Mouse (Mus musculus) intestine, postnatal 0 days (tissue): Measurements from ENCODE around the gene Spryd3. TPM values are rescaled to one million over a fixed set of nuclear protein-coding genes. Genes with fewer than 3 reads are reported as not detected.
A peak's percentile ranks its signal among the peaks of the same experiment; 100 is the strongest.

ENCODE experiments used
- ATAC-seq: fragments of 200-750 bp; cut with Nextera tagmentation; 2 replicates; pipeline ENCODE4 v1.8.0; 2017; ENCODE audit warnings: mild to moderate bottlenecking, moderate TSS enrichment, moderate library complexity
- H3K27ac ChIP-seq: fragments of 300-500 bp; sonication (generic); 2 replicates; pipeline ENCODE4 v1.5.1; 2014; ENCODE audit warnings: mild to moderate bottlenecking, low read depth, low read length, moderate library complexity
- H3K27me3 ChIP-seq: fragments of 300-500 bp; sonication (generic); replicated peaks from 2 replicates; pipeline ENCODE4 v1.6.1; 2014; ENCODE audit warnings: low read length, mixed read lengths; ENCODE audit not compliant: control insufficient read depth, insufficient read depth
- H3K36me3 ChIP-seq: fragments of 300-500 bp; sonication (generic); 2 replicates; pipeline ENCODE4 v1.6.1; 2014; ENCODE audit warnings: mild to moderate bottlenecking, moderate library complexity; ENCODE audit not compliant: control insufficient read depth, insufficient read depth
- H3K4me1 ChIP-seq: fragments of 300-500 bp; sonication (generic); replicated peaks from 2 replicates; pipeline ENCODE4 v1.6.1; 2014; ENCODE audit warnings: antibody characterized with exemption, low read length, mixed read lengths; ENCODE audit not compliant: control insufficient read depth, insufficient read depth
- H3K4me2 ChIP-seq: fragments of 300-500 bp; sonication (generic); replicated peaks from 2 replicates; pipeline ENCODE4 v1.6.1; 2014; ENCODE audit warnings: low read depth, mild to moderate bottlenecking, moderate library complexity
- H3K4me3 ChIP-seq: fragments of 300-500 bp; sonication (generic); 2 replicates; pipeline ENCODE4 v1.5.1; 2014; ENCODE audit warnings: low read depth, low read length
- H3K9ac ChIP-seq: fragments of 300-500 bp; sonication (generic); 2 replicates; pipeline ENCODE4 v1.6.1; 2014; ENCODE audit warnings: mild to moderate bottlenecking, low read depth, low read length
- H3K9me3 ChIP-seq: fragments of 300-500 bp; sonication (generic); 2 replicates; pipeline ENCODE4 v1.6.1; 2016; ENCODE audit warnings: mixed run types; ENCODE audit not compliant: control insufficient read depth
- CTCF ChIP-seq: sonication (generic); IDR thresholded peaks from 2 replicates; pipeline ENCODE4 v1.5.1; 2016; ENCODE audit warnings: low read depth, mild to moderate bottlenecking, control low read depth, antibody characterized with exemption, moderate library complexity
- WGBS: fragments of 180-500 bp; shearing (Covaris S2); extraction: QIAGEN DNeasy Blood & Tissue Kit; methylation state at CpG from one replicate; pipeline ENCODE4 v1.1.7; 2014; 5-methylcytosine and 5-hydroxymethylcytosine counted together
- polyA plus RNA-seq: library from polyadenylated mRNA; unstranded; fragments of >200 nt; fragmentation: Nextera tagmentation; extraction: Ambion mirVana; gene quantifications from 2 replicates; pipeline ENCODE4 v1.2.1, GENCODE M21; 2015

The Spryd3 gene
- polyA plus RNA-seq, 1 experiment from 2014 or later: 26.3 TPM

GRCm38 (mm10) chr15:102072963-102073558 lies 63.0 kb downstream of the Spryd3 start:
- peak; percentile 1; the same call in 1 of the 2 replicates for ATAC-seq
- Histone ChIP-seq H3K27ac (peak overlapping the region; percentile 61; the same call in 1 of the 2 replicates), H3K27me3 (no peaks in the 10 kb centered on the region), H3K36me3 (no peaks in the 10 kb centered on the region), H3K9me3 (no peaks in the 10 kb centered on the region), H3K9ac (no peak overlapping the region), H3K4me2 (peak overlapping the region; percentile 55), H3K4me3 (peak overlapping the region; percentile 79; the same call in 1 of the 2 replicates), H3K4me1 (no peaks in the 10 kb centered on the region)
- 9% methylated on average over 6 of the region's 6 CpGs for WGBS
- no peak for TF ChIP-seq CTCF

DNA sequence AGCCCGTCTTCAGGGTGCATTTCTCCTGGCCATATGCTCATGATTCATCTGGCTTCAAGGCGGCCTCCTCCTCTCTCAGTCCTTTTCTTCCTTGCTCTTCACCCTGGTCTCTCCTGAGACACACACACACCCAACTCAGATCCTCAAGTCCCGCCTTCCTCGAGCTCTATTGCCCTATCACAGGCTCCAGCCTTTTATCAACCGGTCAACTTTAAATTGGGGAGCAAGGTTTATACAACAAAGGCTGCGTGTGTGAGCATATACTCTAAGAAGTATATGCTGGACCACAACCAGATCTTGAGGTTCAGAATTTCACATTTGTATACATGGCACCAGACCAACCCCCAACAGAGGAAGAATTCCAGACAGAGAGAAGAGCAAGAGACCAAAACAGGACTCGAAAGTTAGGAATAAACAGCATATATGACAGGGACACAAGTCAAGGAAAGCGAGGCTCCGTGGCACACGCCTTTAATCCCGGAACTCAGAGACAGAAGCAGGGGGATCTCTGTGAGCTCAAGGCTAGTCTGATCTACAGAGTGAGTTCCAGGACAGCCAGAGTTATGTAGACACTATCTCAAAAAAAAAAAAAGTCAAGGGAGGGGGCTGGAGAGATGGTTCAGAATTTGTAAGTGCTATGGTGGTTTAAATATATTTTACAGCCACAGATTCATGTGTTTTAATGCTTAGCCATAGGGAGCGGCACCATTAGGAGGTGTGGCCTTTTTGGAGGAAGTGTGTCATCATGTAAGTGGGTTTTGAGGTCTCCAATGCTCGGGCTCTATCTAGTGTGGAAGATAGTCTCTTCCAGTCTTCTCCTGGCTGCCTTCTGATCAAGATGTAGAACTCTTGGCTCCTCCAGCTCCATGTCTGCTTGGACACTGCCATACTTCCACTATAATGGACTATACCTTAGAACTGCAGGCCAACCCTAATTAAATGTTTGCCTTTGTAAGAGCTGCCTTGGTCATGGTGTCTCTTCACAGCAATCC lies 65.3 kb downstream of the Spryd3 start:
- no peak for TF ChIP-seq CTCF
- Histone ChIP-seq H3K27me3 (no peaks in the 10 kb centered on the region), H3K4me3 (no peak overlapping the region), H3K9ac (no peak overlapping the region), H3K4me2 (no peak overlapping the region), H3K36me3 (no peaks in the 10 kb centered on the region), H3K9me3 (no peaks in the 10 kb centered on the region), H3K27ac (no peak overlapping the region), H3K4me1 (no peaks in the 10 kb centered on the region)
- ATAC-seq: no peak
- 58% methylated on average over 13 of the region's 13 CpGs for WGBS

Other genes with a start within 250 kb of the Spryd3 start
- gene Krt76, start 243.3 kb downstream of the Spryd3 start, polyA plus RNA-seq: not detected in 2 replicates
- 0.17 TPM in 1 of 2 replicates, not detected in the other for gene Krt4, start 211.5 kb downstream of the Spryd3 start, polyA plus RNA-seq
- gene Krt79, start 195.9 kb downstream of the Spryd3 start, polyA plus RNA-seq: 0.21 and 0.27 TPM in 2 replicates
- 0.03 and 0.07 TPM in 2 replicates for gene Krt78, start 181.9 kb downstream of the Spryd3 start, polyA plus RNA-seq
- gene Krt8, start 131.8 kb downstream of the Spryd3 start, polyA plus RNA-seq: 940 and 1,037 TPM in 2 replicates
- 364 and 368 TPM in 2 replicates for gene Krt18, start 108.1 kb downstream of the Spryd3 start, polyA plus RNA-seq
- 47.8 and 53.0 TPM in 2 replicates for gene Eif4b, start 62.5 kb downstream of the Spryd3 start, polyA plus RNA-seq
- 11.7 and 15.0 TPM in 2 replicates for gene Tns2, start 35.8 kb downstream of the Spryd3 start, polyA plus RNA-seq
- 27.8 and 29.1 TPM in 2 replicates for gene Igfbp6, start 8.1 kb upstream of the Spryd3 start, polyA plus RNA-seq
- 52.7 and 56.7 TPM in 2 replicates for gene Soat2, start 14.3 kb upstream of the Spryd3 start, polyA plus RNA-seq
- 14.1 and 16.0 TPM in 2 replicates for gene Zfp740, start 67.0 kb upstream of the Spryd3 start, polyA plus RNA-seq
- 22.8 and 26.8 TPM in 2 replicates for gene Csad, start 68.5 kb upstream of the Spryd3 start, polyA plus RNA-seq
- gene Itgb7, start 95.7 kb upstream of the Spryd3 start, polyA plus RNA-seq: 2.6 and 2.9 TPM in 2 replicates
- gene Rarg, start 121.3 kb upstream of the Spryd3 start, polyA plus RNA-seq: 5.9 and 7.3 TPM in 2 replicates
- 0.07 TPM in 1 of 2 replicates, not detected in the other for gene Gm9918, start 134.3 kb upstream of the Spryd3 start, polyA plus RNA-seq
- gene Mfsd5, start 143.2 kb upstream of the Spryd3 start, polyA plus RNA-seq: 80.4 and 81.1 TPM in 2 replicates
- gene Espl1, start 160.0 kb upstream of the Spryd3 start, polyA plus RNA-seq: 4.7 and 5.4 TPM in 2 replicates
- gene Pfdn5, start 189.9 kb upstream of the Spryd3 start, polyA plus RNA-seq: 339 and 341 TPM in 2 replicates
- gene Myg1, start 195.5 kb upstream of the Spryd3 start, polyA plus RNA-seq: 35.8 and 41.5 TPM in 2 replicates
- gene Aaas, start 214.5 kb upstream of the Spryd3 start, polyA plus RNA-seq: 15.0 and 16.8 TPM in 2 replicates
- 0.07 and 0.14 TPM in 2 replicates for gene Sp7, start 230.9 kb upstream of the Spryd3 start, polyA plus RNA-seq